Mouse (Mus musculus): ENCODE measurements around the gene Bbs9.

- no peak for TF ChIP-seq CTCF (IDR thresholded peaks at IDR 0.05)
- TF ChIP-seq EP300 (IDR thresholded peaks at IDR 0.05), result no peak
Measured at GRCm38 (mm10) chr9:22846048-22846447, 370.5 kb downstream of the Bbs9 start.
